Mouse (Mus musculus): ENCODE data around the gene Taar4.

Gene Taar4

DNA sequence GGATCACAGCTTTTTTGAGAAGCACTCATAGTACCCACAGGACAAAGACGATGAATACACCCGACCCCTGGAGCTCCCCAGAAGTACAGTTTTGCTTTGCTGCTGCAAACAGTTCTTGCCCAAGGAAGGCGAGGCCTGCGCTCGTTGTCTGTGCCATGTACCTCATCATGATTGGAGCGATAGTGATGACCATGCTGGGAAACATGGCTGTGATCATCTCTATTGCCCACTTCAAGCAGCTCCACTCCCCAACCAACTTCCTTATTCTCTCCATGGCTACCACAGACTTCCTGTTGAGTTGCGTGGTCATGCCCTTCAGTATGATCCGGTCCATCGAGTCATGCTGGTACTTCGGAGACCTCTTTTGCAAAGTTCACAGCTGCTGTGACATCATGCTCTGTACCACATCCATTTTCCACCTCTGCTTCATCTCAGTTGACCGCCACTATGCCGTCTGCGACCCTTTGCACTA, at the start of gene Taar4:
Gene Taar4 (plus strand): TSS at position 51 of the 472 bp plus-strand sequence.
- no peak for DNase-seq (ENCODE audit: low spot score)

DNA sequence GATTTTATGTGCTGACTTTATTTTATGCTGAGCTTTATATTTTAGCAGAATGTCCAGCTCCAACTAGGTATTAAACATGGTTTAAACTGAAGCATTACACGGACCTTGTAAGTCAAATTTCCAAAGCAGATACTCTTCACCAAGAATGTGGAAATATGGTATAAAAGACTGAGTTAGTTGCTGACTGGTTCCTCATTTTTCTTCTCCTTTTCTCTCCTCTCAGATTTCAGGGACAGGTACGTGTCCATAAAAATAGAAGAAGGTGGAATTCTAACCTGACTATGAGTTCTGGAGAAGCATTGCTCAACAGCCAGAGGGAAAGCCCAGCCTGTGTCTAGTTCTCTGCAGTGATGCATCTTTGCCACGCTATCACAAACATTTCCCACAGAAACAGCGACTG, 40.2 kb upstream of the Taar4 start, which contains the start of gene Taar1:
Gene Taar1 (plus strand): TSS at position 301 of the 400 bp plus-strand sequence.
- DNase-seq (ENCODE audit: low spot score): no peak

DNA sequence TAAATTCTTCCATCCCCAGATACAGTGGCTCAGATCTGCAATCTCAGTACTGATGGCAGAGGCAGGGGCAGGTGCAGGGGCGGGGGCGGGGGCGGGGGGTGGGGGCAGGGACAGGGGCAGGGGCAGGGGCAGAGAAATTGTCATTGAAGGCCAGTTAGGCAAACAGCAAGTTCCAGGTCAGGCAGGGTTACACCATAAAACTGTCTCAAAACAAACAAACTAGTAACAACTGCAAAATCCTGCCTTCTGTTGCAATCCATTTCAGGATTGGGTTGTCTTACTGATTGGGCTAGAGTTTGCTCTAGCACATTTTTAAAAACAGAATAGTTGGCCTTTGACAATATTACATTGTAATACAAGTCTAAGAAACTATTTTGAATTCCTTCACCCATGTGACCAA, 37.8 kb upstream of the Taar4 start:
- no peak for DNase-seq (ENCODE audit: low spot score)

DNA sequence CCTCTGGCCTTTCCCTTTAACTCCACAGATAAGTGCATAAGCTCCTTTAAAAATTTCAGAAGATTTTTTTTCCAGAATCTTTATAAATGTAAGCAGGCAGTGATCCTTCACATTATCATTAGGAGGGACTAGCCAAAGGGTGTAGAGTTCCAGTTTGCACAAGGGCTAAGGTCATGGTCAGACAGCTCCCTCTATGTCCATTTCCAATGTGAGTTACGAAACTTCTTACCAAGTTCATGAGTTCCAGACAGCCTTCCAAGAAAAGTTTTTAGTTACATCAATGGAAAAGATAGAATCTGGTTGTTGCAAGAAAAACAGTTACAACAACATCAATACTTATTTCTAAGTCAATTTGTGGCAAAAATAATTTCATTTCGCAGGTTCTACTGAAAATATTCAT, 36.4 kb upstream of the Taar4 start:
- no peak for DNase-seq (ENCODE audit: low spot score)

GRCm38 (mm10) chr10:23937613-23938012, 22.7 kb upstream of the Taar4 start:
- DNase-seq (ENCODE audit: low spot score): no peak

DNA sequence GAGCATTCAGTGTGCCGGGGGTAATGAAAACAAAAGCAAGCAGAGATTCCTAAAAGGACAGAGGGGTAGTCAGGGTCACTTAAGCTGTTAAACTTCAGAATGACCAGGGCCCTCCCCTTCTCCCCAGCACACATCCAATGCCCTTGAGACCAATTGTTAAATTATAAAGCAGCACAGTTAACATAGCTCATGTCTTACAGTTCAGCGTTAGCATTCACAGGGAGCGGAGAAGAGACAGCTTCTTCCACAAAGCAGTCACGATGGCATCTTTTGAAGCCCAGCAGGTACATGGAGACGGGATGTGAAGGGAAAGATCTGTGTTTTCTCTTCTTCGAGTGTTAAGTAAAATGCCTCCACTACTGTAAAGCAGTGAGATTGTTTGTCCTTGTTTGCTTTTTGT, 22.0 kb upstream of the Taar4 start, which contains the start of gene Taar2:
Gene Taar2 (plus strand): TSS at position 261 of the 400 bp plus-strand sequence.
- no peak for DNase-seq (ENCODE audit: low spot score)

DNA sequence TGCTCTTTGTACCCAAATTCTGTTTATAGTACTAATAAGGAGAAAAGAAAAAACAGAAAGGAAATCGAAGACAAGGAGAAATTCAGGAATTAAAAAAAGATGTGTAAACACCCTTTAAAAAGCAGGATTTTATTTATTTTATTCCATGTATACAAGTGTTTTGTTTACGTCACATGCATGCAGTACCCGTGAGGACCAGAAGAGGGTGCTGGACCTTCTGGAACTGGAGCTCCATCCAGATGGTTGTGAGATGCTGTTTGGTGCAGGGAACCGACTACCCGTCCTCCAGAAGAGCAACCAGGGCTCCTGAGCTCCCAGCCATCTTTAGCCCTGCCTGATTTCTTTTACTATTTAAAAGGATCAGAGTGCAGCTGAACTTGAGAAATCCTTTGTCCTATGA, 17.8 kb upstream of the Taar4 start:
- no peak for DNase-seq (ENCODE audit: low spot score)

DNA sequence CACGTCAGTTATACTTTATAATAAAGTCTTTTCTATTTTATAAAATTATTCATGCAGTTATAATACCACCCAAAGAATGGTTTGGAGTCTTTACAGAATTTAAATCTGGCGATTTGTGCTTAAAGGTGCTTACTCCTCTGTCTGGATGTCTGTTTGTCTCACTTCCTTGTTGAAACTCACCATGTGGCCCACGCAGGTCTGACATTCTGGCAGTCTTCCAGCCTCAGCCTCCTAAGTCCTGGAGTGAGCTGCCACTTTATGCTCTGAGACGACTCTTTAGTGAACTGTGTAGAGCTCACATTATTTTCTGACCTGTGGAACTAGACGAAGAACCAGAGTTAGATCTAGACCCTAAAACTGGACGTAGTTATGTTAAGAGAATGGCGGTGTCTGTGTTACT, 12.3 kb upstream of the Taar4 start:
- no peak for DNase-seq (ENCODE audit: low spot score)

DNA sequence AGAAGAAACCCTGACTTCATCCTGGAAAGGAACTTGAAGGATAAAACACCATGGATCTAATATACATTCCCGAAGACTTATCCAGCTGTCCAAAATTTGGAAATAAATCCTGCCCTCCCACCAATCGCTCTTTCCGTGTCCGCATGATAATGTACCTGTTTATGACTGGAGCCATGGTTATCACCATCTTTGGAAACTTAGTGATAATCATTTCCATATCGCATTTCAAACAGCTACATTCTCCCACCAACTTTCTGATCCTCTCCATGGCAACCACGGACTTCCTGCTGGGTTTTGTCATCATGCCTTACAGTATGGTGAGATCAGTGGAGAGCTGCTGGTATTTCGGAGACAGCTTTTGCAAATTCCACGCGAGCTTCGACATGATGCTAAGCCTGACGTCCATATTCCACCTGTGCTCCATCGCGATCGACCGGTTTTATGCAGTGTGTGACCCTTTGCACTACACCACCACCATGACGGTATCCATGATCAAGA, 10.7 kb upstream of the Taar4 start, which contains the start of gene Taar3:
Gene Taar3 (plus strand): TSS at position 51 of the 498 bp plus-strand sequence.
- DNase-seq (ENCODE audit: low spot score): no peak

DNA sequence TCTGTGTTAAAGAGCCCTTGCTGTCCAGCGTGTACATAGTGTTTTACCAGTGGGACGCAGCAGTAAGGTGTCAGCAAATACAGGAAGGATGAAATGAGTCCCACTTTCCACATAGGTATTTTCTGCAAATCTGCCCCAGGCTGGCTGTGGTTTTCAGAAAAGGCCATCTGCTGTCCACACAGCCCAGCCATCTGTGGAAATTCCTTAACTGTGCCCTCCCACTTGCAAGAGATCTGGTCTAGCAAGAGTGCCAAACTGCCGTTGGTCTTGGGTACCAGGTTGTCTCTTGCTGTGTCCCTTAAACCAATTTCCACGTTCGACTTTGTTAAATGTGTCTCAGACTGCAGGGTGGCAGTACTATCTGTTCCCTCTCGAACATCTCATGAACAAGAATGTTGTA, 8.6 kb upstream of the Taar4 start:
- DNase-seq (ENCODE audit: low spot score): no peak

DNA sequence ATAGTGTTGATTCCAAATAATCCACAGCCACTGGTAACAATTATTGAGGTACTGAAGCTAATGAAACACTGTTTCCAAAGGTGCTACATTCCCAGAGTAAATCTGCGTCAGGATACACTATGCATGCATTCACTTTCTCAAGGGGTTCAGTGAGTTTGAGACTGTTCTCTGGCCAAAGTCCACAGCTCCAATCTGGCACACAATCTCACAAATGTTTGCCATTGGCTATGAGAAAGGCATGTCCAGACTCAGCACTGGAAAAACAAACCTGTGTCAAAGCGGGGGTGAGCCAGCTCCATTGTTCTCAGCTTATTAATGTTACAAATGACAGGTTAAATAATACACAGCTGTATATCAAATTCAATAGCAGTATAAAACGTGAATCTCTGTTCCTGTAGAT, 1.2 kb upstream of the Taar4 start:
- no peak for DNase-seq (ENCODE audit: low spot score)

DNA sequence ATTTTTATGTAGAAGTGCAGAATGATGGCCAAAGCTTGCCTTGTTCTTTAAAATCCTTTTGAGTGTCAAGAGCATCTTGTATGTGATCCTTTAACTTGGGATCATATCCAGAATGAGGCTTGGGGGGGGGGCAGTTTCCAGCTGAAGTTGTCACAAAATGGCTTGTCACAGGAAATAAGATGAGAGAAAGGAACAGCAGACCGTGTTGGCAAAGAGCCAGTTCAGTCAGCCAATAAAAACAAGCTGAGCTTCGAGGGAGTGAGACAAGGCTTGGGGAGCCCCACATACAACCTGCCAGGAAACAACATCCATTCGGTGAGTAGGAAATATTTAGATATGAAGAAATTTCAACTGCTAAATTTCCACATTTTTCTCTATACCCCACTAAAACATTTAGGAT, 3.1 kb downstream of the Taar4 start:
- DNase-seq (ENCODE audit: low spot score): no peak

DNA sequence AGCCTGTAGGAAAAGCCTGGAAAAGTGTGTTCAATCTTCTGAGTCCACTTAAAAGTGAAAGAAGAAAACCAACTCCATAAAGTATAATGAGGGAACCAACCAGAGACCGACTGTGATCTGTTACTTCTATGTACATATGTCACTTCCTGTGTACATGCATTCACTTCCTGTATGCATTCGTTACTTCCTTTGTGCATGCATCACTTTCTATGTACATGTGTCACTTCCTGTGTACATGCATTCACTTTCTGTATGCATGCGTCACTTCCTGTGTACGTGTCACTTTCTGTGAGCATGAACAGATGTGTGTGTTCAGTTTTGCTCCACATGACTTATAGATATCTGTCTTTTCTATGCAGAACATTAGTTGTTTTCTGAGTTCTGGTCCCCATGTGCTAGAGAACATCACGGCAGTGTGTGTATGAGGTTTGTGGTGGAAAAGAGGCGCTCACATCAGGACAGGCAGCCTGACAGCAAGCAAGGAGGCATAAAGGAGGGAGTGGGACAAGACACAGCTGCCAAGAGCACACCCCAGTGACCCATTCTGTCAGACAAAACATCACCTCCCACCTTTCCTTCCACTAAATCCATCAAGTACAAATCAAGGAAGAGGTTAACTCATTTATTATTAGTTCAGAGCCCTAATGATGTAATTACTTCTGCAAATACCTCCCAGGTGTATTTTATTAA, 4.8 kb downstream of the Taar4 start:
- no peak for DNase-seq (ENCODE audit: low spot score)

DNA sequence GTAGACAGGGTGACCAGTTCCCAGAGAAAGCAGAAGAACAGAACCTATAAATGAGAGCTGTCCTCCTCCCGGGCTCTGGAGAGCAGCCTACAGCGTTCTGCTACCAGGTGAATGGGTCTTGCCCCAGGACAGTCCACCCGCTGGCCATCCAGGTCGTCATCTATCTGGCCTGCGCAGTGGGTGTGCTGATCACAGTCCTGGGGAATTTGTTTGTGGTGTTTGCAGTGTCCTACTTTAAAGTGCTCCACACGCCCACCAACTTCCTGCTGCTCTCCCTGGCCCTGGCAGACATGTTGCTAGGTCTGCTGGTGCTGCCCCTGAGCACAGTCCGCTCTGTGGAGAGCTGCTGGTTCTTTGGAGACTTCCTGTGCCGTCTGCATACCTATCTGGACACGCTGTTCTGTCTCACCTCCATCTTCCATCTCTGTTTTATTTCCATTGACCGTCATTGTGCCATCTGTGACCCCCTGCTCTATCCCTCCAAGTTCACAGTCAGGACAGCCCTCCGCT, 10.4 kb downstream of the Taar4 start, which contains the start of gene Taar5:
Gene Taar5 (plus strand): TSS at position 51 of the 510 bp plus-strand sequence.
- DNase-seq (ENCODE audit: low spot score): no peak

DNA sequence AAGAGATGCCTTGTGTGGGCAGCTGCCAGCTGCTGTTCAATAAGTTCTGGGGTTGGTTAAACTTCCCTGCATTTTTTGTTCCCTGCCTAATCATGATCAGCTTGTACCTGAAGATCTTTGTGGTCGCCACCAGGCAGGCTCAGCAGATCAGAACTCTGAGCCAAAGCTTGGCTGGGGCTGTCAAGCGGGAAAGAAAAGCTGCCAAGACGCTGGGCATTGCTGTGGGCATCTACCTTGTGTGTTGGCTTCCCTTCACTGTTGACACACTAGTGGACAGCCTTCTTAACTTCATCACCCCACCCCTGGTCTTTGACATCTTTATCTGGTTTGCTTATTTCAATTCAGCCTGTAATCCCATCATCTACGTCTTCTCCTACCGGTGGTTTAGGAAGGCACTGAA, 11.0 kb downstream of the Taar4 start:
- no peak for DNase-seq (ENCODE audit: low spot score)

DNA sequence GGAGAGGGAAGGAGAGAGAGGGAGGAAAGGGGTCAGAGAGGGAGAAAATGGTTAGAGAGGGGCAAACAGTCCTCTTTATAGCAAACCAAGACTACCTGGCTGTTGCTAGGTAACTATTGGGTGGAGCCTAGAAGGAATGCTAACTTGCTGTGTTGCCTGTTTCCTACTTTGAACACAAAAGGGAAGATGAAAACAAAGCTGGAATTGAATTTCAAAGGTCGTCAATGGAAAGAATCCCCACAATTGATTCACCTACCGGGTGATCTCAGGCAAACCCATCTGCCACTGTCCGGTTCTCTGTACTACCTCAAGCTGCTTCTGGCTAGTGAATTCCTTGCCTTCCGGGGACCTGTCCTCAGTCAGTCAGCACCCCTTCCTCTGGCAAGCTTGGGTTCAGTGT, 17.7 kb downstream of the Taar4 start:
- DNase-seq (ENCODE audit: low spot score): no peak

GRCm38 (mm10) chr10:23978901-23979705, 18.8 kb downstream of the Taar4 start:
- peak; percentile 9 for DNase-seq (ENCODE audit: low spot score)

GRCm38 (mm10) chr10:23985546-23985945, 25.3 kb downstream of the Taar4 start, which contains the start of gene Taar6:
Gene Taar6, minus strand, starts transcription at chr10:23985646.
- no peak for DNase-seq (ENCODE audit: low spot score)

DNA sequence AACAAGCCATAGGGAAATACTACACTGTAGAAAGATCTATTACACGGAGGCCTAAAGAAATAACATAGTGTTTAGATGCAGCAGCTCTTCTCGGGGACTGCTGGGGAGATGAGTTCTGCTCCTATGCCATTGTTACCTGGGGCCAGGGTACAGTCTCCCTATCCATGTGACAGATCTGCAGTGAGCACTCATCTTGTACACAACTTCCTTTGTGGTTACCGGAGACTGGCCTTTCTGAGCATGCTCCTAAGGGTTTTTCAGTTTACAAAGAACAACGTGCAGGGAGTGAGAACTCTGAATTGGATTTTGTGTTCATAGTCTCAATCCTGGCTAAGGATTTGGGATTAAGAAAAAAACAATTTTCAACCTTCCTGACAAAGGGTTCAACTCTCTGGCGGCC, 26.1 kb downstream of the Taar4 start:
- no peak for DNase-seq (ENCODE audit: low spot score)

GRCm38 (mm10) chr10:23993381-23993780, 33.1 kb downstream of the Taar4 start, which contains the start of gene Taar7a:
Gene Taar7a, minus strand, starts transcription at chr10:23993481.
- no peak for DNase-seq (ENCODE audit: low spot score)

GRCm38 (mm10) chr10:23999639-24000038, 39.3 kb downstream of the Taar4 start, which contains the start of gene Taar7b:
Gene Taar7b, plus strand, starts transcription at chr10:23999939.
- DNase-seq (ENCODE audit: low spot score): no peak

DNA sequence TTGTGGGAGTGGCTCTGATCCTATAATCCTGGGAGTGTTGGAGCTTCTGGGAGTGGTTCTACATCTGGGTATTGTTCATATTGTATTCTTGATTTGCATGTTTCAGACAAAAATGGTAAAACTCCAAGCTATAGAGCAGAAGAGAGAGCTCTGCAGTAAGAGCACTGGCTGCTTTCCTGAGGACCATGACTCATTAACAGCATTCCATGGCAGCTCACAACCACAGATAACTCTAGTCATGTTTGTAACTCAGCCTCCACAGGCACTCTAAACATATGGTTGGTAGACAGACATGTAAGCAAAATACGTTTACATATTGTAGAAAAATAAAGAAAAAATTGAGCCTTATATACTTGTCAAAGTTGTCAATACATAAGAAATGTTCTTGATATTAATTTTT, 46.1 kb downstream of the Taar4 start:
- no peak for DNase-seq (ENCODE audit: low spot score)

Data from layer of hippocampus, adult 9-10 months (tissue).